Mouse (Mus musculus) C2C12 (cell line): ENCODE measurements around the gene Olfr412.

Experiments
- CTCF ChIP-seq: IDR thresholded peaks from one replicate; pipeline ENCODE4 v1.5.1; 2011; ENCODE audit not compliant: control insufficient read depth, insufficient read depth, insufficient read length
- MYOG ChIP-seq: IDR thresholded peaks from one replicate; pipeline ENCODE4 v1.6.1; 2011; ENCODE audit not compliant: control insufficient read depth, insufficient read length; ENCODE audit errors: extremely low read depth

GRCm38 (mm10) chr11:74405201-74405600, 43.3 kb downstream of the Olfr412 start:
- TF ChIP-seq CTCF (no peak), MYOG (no peak)
